Mouse (Mus musculus): ENCODE data around the gene Grhl3. TPM values are rescaled to one million over a fixed set of nuclear protein-coding genes. Genes with fewer than 3 reads are reported as not detected.

Grhl3 gene
- polyA plus RNA-seq, 1 experiment from 2014 or later: not detected

GRCm38 (mm10) chr4:135494521-135495396 lies 78.7 kb downstream of the Grhl3 start, which contains the start of the genes Stpg1 and Nipal3:
TSS of gene Stpg1 (plus strand) at chr4:135494790.
TSS of gene Nipal3 (minus strand) at chr4:135495038.
- DNase-seq (ENCODE audit: low read depth, low spot score): peak; percentile 89
- peak; percentile 68 for TF ChIP-seq CTCF (IDR thresholded peaks at IDR 0.05)
- in situ Hi-C loops (cut with MboI; ENCODE audit: low pct_unique_long_range_greater_than_20kb): loop anchor here (5.0 kb wide), 1 partner anchor 47 kb away; no protein-coding TSS in a partner anchor

GRCm38 (mm10) chr4:135493691-135494520 lies 79.5 kb downstream of the Grhl3 start:
- in situ Hi-C loops (cut with MboI; ENCODE audit: low pct_unique_long_range_greater_than_20kb): no loop called here
- no peaks in the 10 kb centered on the region for H3K27me3 ChIP-seq
- POLR2A ChIA-PET: interaction anchor here (0.6 to 1.1 kb wide), 2 partner anchors 60 to 61 kb away, joined by 3 to 12 read pairs; partner anchors contain the start of gene Rcan3
- TF ChIP-seq CTCF (IDR thresholded peaks at IDR 0.05): no peak
- DNase-seq (ENCODE audit: low read depth, low spot score) (no peak), ATAC-seq (no peak)
- CTCF ChIA-PET: interaction anchor here (0.6 to 1.7 kb wide), 5 partner anchors 11 to 56 kb away, joined by 3 to 4 read pairs (median 3); no protein-coding TSS in a partner anchor

More at GRCm38 (mm10) chr4:135494521-135495396, 78.7 kb downstream of the Grhl3 start, which contains the start of the genes Stpg1 and Nipal3:
- ATAC-seq: peak; percentile 80
- no peaks in the 10 kb centered on the region for H3K27me3 ChIP-seq
- POLR2A ChIA-PET: interaction anchor here (0.6 to 1.1 kb wide), 4 partner anchors 61 to 178 kb away, joined by 3 to 12 read pairs (median 3); partner anchors contain the start of gene Rcan3
- CTCF ChIA-PET: interaction anchor here (0.8 to 1.7 kb wide), 5 partner anchors 10 to 55 kb away, joined by 3 to 4 read pairs (median 3); no protein-coding TSS in a partner anchor

GRCm38 (mm10) chr4:135493271-135493670 lies 80.2 kb downstream of the Grhl3 start:
- in situ Hi-C loops (cut with MboI; ENCODE audit: low pct_unique_long_range_greater_than_20kb): no loop called here
- ChIA-PET CTCF (interaction anchor here (0.6 to 1.7 kb wide), 4 partner anchors 12 to 82 kb away, joined by 3 to 4 read pairs (median 3); no protein-coding TSS in a partner anchor), POLR2A (no interaction called here)
- no peak for TF ChIP-seq CTCF (IDR thresholded peaks at IDR 0.05)
- ATAC-seq: no peak
- no peak for DNase-seq (ENCODE audit: low read depth, low spot score)
- H3K27me3 ChIP-seq: no peaks in the 10 kb centered on the region

Other genes with a start within 250 kb of the Grhl3 start
- 102 TPM for gene Srrm1, start 220.3 kb downstream of the Grhl3 start, polyA plus RNA-seq (2021)
- gene Ncmap, start 175.4 kb downstream of the Grhl3 start, polyA plus RNA-seq (2021): not detected
- 21.7 TPM for gene Rcan3, start 139.8 kb downstream of the Grhl3 start, polyA plus RNA-seq (2021)
- gene Stpg1, start 78.8 kb downstream of the Grhl3 start, polyA plus RNA-seq (2021): not detected
- 11.0 TPM for gene Nipal3, start 78.6 kb downstream of the Grhl3 start, polyA plus RNA-seq (2021)
- 3.1 TPM for gene Ifnlr1, start 112.7 kb upstream of the Grhl3 start, polyA plus RNA-seq (2021)
- not detected for gene Il22ra1, start 154.5 kb upstream of the Grhl3 start, polyA plus RNA-seq (2021)
- 0.18 TPM for gene Myom3, start 186.1 kb upstream of the Grhl3 start, polyA plus RNA-seq (2021)

All from Patski (cell line).